10 mouse cellular contexts compared by ENCODE assay signal in the genomic region with DNA sequence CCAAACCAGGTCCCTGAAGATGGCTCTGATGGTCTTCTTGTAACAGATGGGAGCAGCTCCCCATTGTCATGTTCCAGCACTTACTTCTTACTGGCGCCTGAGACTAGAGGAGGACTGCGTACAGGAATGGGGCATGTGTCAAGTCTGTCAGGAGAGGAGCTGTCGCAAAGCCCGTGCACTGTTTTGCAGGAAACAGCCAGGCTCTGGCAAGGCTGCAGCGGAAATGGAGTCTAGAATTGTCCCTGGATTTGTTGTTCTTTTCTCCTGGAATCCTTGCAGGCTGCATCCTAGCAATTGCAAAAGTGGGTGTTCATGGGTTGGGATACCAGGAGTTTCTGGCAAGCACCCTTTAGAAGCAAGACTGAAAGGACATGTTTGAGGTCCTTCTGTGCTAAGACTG. TPM values are rescaled to one million over a fixed set of nuclear protein-coding genes. Genes with fewer than 3 reads are reported as not detected.
DNase-seq lines count a peak whose midpoint lies in the region; ATAC-seq and TF ChIP-seq lines count a peak whose summit lies in the region.
"Had no signal": no experiment of that assay in that cellular context is flagged by ENCODE, and none has a peak within 500 bp of the region (broad histone marks: within the 10 kb centered on the region; RNA-seq: fewer than 3 reads in every experiment).

No protein-coding gene starts in this region.

- TF ChIP-seq CTCF in left cerebral cortex, adult 2 months (IDR thresholded peaks at IDR 0.05), result no peak
- TF ChIP-seq CTCF in kidney, postnatal 0 days (IDR thresholded peaks at IDR 0.05; ENCODE audit: low read depth), result no peak

- no peak overlapping the region for H3K9ac ChIP-seq in heart, embryonic 14.5 days (ENCODE audit: low read length)
- no peak overlapping the region for H3K9ac ChIP-seq in kidney, postnatal 0 days (ENCODE audit: low read depth, low read length)

- H3K27ac ChIP-seq in left cerebral cortex, adult 2 months, result peak overlapping the region; percentile 19; the same call in 1 of the 2 replicates
- H3K27ac ChIP-seq in heart, embryonic 14.5 days (replicated peaks in 1 of 2; ENCODE audit: control insufficient read depth in 1 of 2, insufficient read depth in 1 of 2, low read depth in 2 of 2, low read length in 2 of 2), result peak overlapping the region; percentile 57 to 62; a peak in 3 of 4 replicates
- no peak overlapping the region for H3K27ac ChIP-seq in kidney, postnatal 0 days
- H3K27ac ChIP-seq in midbrain, embryonic 10.5 days (replicated peaks), result no peak overlapping the region

- intact Hi-C loops in left cerebral cortex, adult 2 months (cut with DNase I), result no loop called here

- peaks cover 5 to 6% of the 10 kb centered on the region in 2 experiments for H3K4me1 ChIP-seq in heart, embryonic 14.5 days (ENCODE audit: control insufficient read depth in 2 of 2, insufficient read depth in 2 of 2, low read length in 2 of 2)
- H3K4me1 ChIP-seq in kidney, postnatal 0 days (replicated peaks; ENCODE audit: insufficient read depth, low read length), result no peaks in the 10 kb centered on the region
- H3K4me1 ChIP-seq in midbrain, embryonic 10.5 days, result 0 out of 2 replicates have a peak, but pooled peaks cover 13% of the 10 kb centered on the region

- no peaks in the 10 kb centered on the region for H3K36me3 ChIP-seq in heart, embryonic 14.5 days (ENCODE audit: control insufficient read depth, insufficient read depth, low read length)
- no peaks in the 10 kb centered on the region for H3K36me3 ChIP-seq in kidney, postnatal 0 days (ENCODE audit: insufficient read depth, low read length)
- no peaks in the 10 kb centered on the region for H3K36me3 ChIP-seq in midbrain, embryonic 10.5 days

- no peak overlapping the region for H3K4me2 ChIP-seq in heart, embryonic 14.5 days (ENCODE audit: low read length)
- no peak overlapping the region for H3K4me2 ChIP-seq in kidney, postnatal 0 days (ENCODE audit: low read length)

- H3K27me3 ChIP-seq in heart, embryonic 14.5 days (ENCODE audit: control insufficient read depth, insufficient read depth, low read length), result no peaks in the 10 kb centered on the region
- H3K27me3 ChIP-seq in kidney, postnatal 0 days (ENCODE audit: insufficient read depth, low read length), result no peaks in the 10 kb centered on the region
- no peaks in the 10 kb centered on the region for H3K27me3 ChIP-seq in midbrain, embryonic 10.5 days (ENCODE audit: low read depth, poor library complexity, severe bottlenecking)

- 33% methylated on average over 5 of the region's 5 CpGs for WGBS in heart, embryonic 14.5 days
- 49% methylated on average over 5 of the region's 5 CpGs for WGBS in kidney, postnatal 0 days
- 83% methylated on average over 5 of the region's 5 CpGs for WGBS in midbrain, embryonic 10.5 days

- ATAC-seq in heart, embryonic 14.5 days (ENCODE audit: insufficient number of reproducible peaks, insufficient read depth, low FRiP score, low read depth), result no peak
- ATAC-seq in kidney, postnatal 0 days (replicated peaks; ENCODE audit: low FRiP score, low read depth), result no peak

- H3K4me3 ChIP-seq in left cerebral cortex, adult 2 months, result no peak overlapping the region
- H3K4me3 ChIP-seq in heart, embryonic 14.5 days (ENCODE audit: control insufficient read depth in 1 of 2, insufficient read depth in 1 of 2, low read depth in 1 of 2, low read length in 2 of 2), result no peak overlapping the region
- no peak overlapping the region for H3K4me3 ChIP-seq in kidney, postnatal 0 days (replicated peaks; ENCODE audit: low read depth, low read length)
- H3K4me3 ChIP-seq in midbrain, embryonic 10.5 days, result no peak overlapping the region

- H3K9me3 ChIP-seq in heart, embryonic 14.5 days (ENCODE audit: control insufficient read depth, low read length), result no peaks in the 10 kb centered on the region
- no peaks in the 10 kb centered on the region for H3K9me3 ChIP-seq in kidney, postnatal 0 days (replicated peaks; ENCODE audit: low read length)
- H3K9me3 ChIP-seq in midbrain, embryonic 10.5 days (replicated peaks), result no peaks in the 10 kb centered on the region

- no peak for DNase-seq in left cerebral cortex, adult 2 months (ENCODE audit: extremely low spot score in 1 of 2, low spot score in 2 of 2)
- no peak for DNase-seq in left cerebral cortex, adult 8-10 months (ENCODE audit: low spot score in 2 of 2)
- DNase-seq in kidney, postnatal 0 days (ENCODE audit: low spot score), result peak; percentile 40
- DNase-seq in lung, postnatal 4 days, result peak; percentile 32 to 66
- no peak for DNase-seq in testis, postnatal 10 days (ENCODE audit: low spot score)
- no peak for DNase-seq in midbrain, embryonic 10.5 days (ENCODE audit: low spot score)
- DNase-seq in spleen, postnatal 4 days (ENCODE audit: low spot score in 2 of 2), result no peak
- DNase-seq: cerebellum, adult 11 months had no signal

RNA-seq across cellular contexts. Expression of gene Smpd3, which starts 39.5 kb away (rescaled TPM):
- total RNA-seq in left cerebral cortex, adult 2 months (2021), result 10 to 100 TPM; 52.6 to 59.1 TPM
- 10 to 100 TPM; 65.8 to 76.1 (median 71.5) TPM for total RNA-seq in left cerebral cortex, adult 8-10 months (2022)
- 1.5 and 1.9 TPM in 2 replicates for polyA plus RNA-seq in heart, embryonic 14.5 days (2014; fragmentation: Nextera tagmentation; extraction: Ambion mirVana)
- 0.27 and 0.42 TPM in 2 replicates for polyA plus RNA-seq in kidney, postnatal 0 days (2015; fragmentation: Nextera tagmentation; extraction: Ambion mirVana)
- 10.4 and 17.3 TPM in 2 replicates for polyA plus RNA-seq in midbrain, embryonic 10.5 days (2016; fragmentation: Nextera tagmentation; extraction: Ambion mirVana)
- total RNA-seq: megakaryocyte-erythroid progenitor cell, adult 5-6 weeks had no signal

Comparison
In these comparisons a context has a peak if more than half of its experiments do, and no peak if none do; other contexts are left out.
1. DNase-seq: peak in kidney, postnatal 0 days (single experiment) and lung, postnatal 4 days (2 of 2); none in left cerebral cortex, adult 2 months (0 of 2), left cerebral cortex, adult 8-10 months (0 of 2), testis, postnatal 10 days (single experiment), midbrain, embryonic 10.5 days (single experiment) and spleen, postnatal 4 days (0 of 2).
2. H3K27ac ChIP-seq: peak in left cerebral cortex, adult 2 months (single experiment) and heart, embryonic 14.5 days (2 of 2); none in kidney, postnatal 0 days (single experiment) and midbrain, embryonic 10.5 days (single experiment).